Mouse (Mus musculus) kidney, embryonic 15.5 days (tissue): ENCODE measurements at regions not wholly inside any gene's neighbourhood (a gene's known extent, or its start where the extent isn't known, plus 50 kb on each side); places are given as distances from the start of the nearest gene placed in this dataset.

Source experiments
- ATAC-seq: fragments of 200-750 bp; cut with Nextera tagmentation; replicated peaks from 2 replicates; pipeline ENCODE4 v1.8.0; 2017; ENCODE audit warnings: moderate TSS enrichment; ENCODE audit not compliant: low FRiP score
- H3K27ac ChIP-seq: fragments of 300-500 bp; sonication (generic); 2 replicates; pipeline ENCODE4 v1.5.1; 2015; ENCODE audit warnings: mild to moderate bottlenecking, inconsistent platforms
- H3K27me3 ChIP-seq: fragments of 300-500 bp; sonication (generic); 2 replicates; pipeline ENCODE4 v1.6.1; 2015; ENCODE audit warnings: inconsistent platforms
- H3K36me3 ChIP-seq: fragments of 300-500 bp; sonication (generic); 2 replicates; pipeline ENCODE4 v1.6.1; 2015; ENCODE audit warnings: inconsistent platforms
- H3K4me1 ChIP-seq: fragments of 300-500 bp; sonication (generic); 2 replicates; pipeline ENCODE4 v1.6.1; 2015; ENCODE audit warnings: inconsistent platforms
- H3K4me2 ChIP-seq: fragments of 300-500 bp; sonication (generic); 2 replicates; pipeline ENCODE4 v1.6.1; 2015; ENCODE audit warnings: moderate library complexity, mild to moderate bottlenecking, inconsistent platforms
- H3K4me3 ChIP-seq: fragments of 300-500 bp; sonication (generic); replicated peaks from 2 replicates; pipeline ENCODE4 v1.5.1; 2015; ENCODE audit warnings: mild to moderate bottlenecking, inconsistent platforms
- H3K9ac ChIP-seq: fragments of 300-500 bp; sonication (generic); 2 replicates; pipeline ENCODE4 v1.6.1; 2015; ENCODE audit warnings: mild to moderate bottlenecking, inconsistent platforms
- H3K9me3 ChIP-seq: fragments of 300-500 bp; sonication (generic); replicated peaks from 2 replicates; pipeline ENCODE4 v1.6.1; 2016; ENCODE audit warnings: inconsistent platforms
- WGBS: fragments of 180-500 bp; shearing (Covaris S2); methylation state at CpG from one replicate; pipeline ENCODE4 v1.1.7; 2015; ENCODE audit warnings: mixed read lengths; 5-methylcytosine and 5-hydroxymethylcytosine counted together

- ATAC-seq: peak; percentile 64; the same call in 1 of the 2 replicates
- WGBS: 42% methylated on average over 2 of the region's 2 CpGs
- no peaks in the 10 kb centered on the region for H3K36me3 ChIP-seq
- no peak overlapping the region for H3K4me2 ChIP-seq
- H3K9ac ChIP-seq: no peak overlapping the region
- no peak overlapping the region for H3K27ac ChIP-seq
- no peak overlapping the region for H3K4me3 ChIP-seq
- H3K4me1 ChIP-seq: no peaks in the 10 kb centered on the region
- H3K9me3 ChIP-seq: no peaks in the 10 kb centered on the region
- H3K27me3 ChIP-seq: no peaks in the 10 kb centered on the region
Observed at GRCm38 (mm10) chr6:148528611-148529010, 84.4 kb upstream of the Tmtc1 start.

GRCm38 (mm10) chr6:148522893-148523292 lies 78.7 kb upstream of the Tmtc1 start:
- no peak overlapping the region for H3K4me2 ChIP-seq
- ATAC-seq: no peak
- no peak overlapping the region for H3K27ac ChIP-seq
- no peaks in the 10 kb centered on the region for H3K27me3 ChIP-seq
- H3K9me3 ChIP-seq: no peaks in the 10 kb centered on the region
- 37% methylated on average over 1 of the region's 1 CpGs for WGBS
- H3K4me1 ChIP-seq: no peaks in the 10 kb centered on the region
- H3K4me3 ChIP-seq: no peak overlapping the region
- no peaks in the 10 kb centered on the region for H3K36me3 ChIP-seq
- H3K9ac ChIP-seq: no peak overlapping the region

- no peaks in the 10 kb centered on the region for H3K4me1 ChIP-seq
- H3K4me2 ChIP-seq: no peak overlapping the region
- H3K9me3 ChIP-seq: no peaks in the 10 kb centered on the region
- no peaks in the 10 kb centered on the region for H3K27me3 ChIP-seq
- H3K27ac ChIP-seq: no peak overlapping the region
- H3K4me3 ChIP-seq: no peak overlapping the region
- H3K36me3 ChIP-seq: no peaks in the 10 kb centered on the region
- no peak overlapping the region for H3K9ac ChIP-seq
- 88% methylated on average over 2 of the region's 2 CpGs for WGBS
- no peak for ATAC-seq
Observed at GRCm38 (mm10) chr6:148517536-148518245, 73.5 kb upstream of the Tmtc1 start.

- H3K27me3 ChIP-seq: no peaks in the 10 kb centered on the region
- no peaks in the 10 kb centered on the region for H3K36me3 ChIP-seq
- no peaks in the 10 kb centered on the region for H3K9me3 ChIP-seq
- no peak overlapping the region for H3K9ac ChIP-seq
- no peak for ATAC-seq
- H3K4me3 ChIP-seq: no peak overlapping the region
- H3K27ac ChIP-seq: no peak overlapping the region
- no peak overlapping the region for H3K4me2 ChIP-seq
- WGBS: 77% methylated on average over 4 of the region's 4 CpGs
- H3K4me1 ChIP-seq: no peaks in the 10 kb centered on the region
Observed at GRCm38 (mm10) chr6:148516654-148517053, 72.5 kb upstream of the Tmtc1 start.

GRCm38 (mm10) chr6:148515105-148515504 lies 70.9 kb upstream of the Tmtc1 start:
- Histone ChIP-seq H3K4me3 (no peak overlapping the region), H3K4me2 (no peak overlapping the region), H3K4me1 (no peaks in the 10 kb centered on the region), H3K9ac (no peak overlapping the region), H3K9me3 (no peaks in the 10 kb centered on the region), H3K27me3 (no peaks in the 10 kb centered on the region), H3K27ac (no peak overlapping the region), H3K36me3 (no peaks in the 10 kb centered on the region)
- WGBS: 88% methylated on average over 6 of the region's 6 CpGs
- ATAC-seq: no peak

- ATAC-seq: no peak
- no peaks in the 10 kb centered on the region for H3K36me3 ChIP-seq
- no peak overlapping the region for H3K27ac ChIP-seq
- H3K4me2 ChIP-seq: no peak overlapping the region
- no peak overlapping the region for H3K9ac ChIP-seq
- H3K4me1 ChIP-seq: no peaks in the 10 kb centered on the region
- WGBS: 90% methylated on average over 1 of the region's 1 CpGs
- no peaks in the 10 kb centered on the region for H3K27me3 ChIP-seq
- H3K9me3 ChIP-seq: no peaks in the 10 kb centered on the region
- no peak overlapping the region for H3K4me3 ChIP-seq
Observed at GRCm38 (mm10) chr6:148514645-148515044, 70.5 kb upstream of the Tmtc1 start.

- Histone ChIP-seq H3K4me2 (no peak overlapping the region), H3K9ac (no peak overlapping the region), H3K27ac (no peak overlapping the region), H3K4me3 (no peak overlapping the region), H3K36me3 (no peaks in the 10 kb centered on the region), H3K27me3 (no peaks in the 10 kb centered on the region), H3K4me1 (no peaks in the 10 kb centered on the region), H3K9me3 (no peaks in the 10 kb centered on the region)
- 80% methylated on average over 6 of the region's 6 CpGs for WGBS
- ATAC-seq: no peak
Observed at GRCm38 (mm10) chr6:148514124-148514523, 69.9 kb upstream of the Tmtc1 start.

GRCm38 (mm10) chr6:148513134-148513533 lies 68.9 kb upstream of the Tmtc1 start:
- Histone ChIP-seq H3K4me2 (no peak overlapping the region), H3K36me3 (no peaks in the 10 kb centered on the region), H3K9me3 (no peaks in the 10 kb centered on the region), H3K27me3 (no peaks in the 10 kb centered on the region), H3K9ac (no peak overlapping the region), H3K4me1 (no peaks in the 10 kb centered on the region), H3K4me3 (no peak overlapping the region), H3K27ac (no peak overlapping the region)
- ATAC-seq: 0 out of 2 replicates have a peak, but pooled peaks have one; percentile 36
- WGBS: 27% methylated on average over 2 of the region's 2 CpGs

- H3K4me1 ChIP-seq: 0 out of 2 replicates have a peak, but pooled peaks cover 3% of the 10 kb centered on the region
- H3K4me3 ChIP-seq: no peak overlapping the region
- 90% methylated on average over 2 of the region's 2 CpGs for WGBS
- H3K4me2 ChIP-seq: no peak overlapping the region
- no peaks in the 10 kb centered on the region for H3K9me3 ChIP-seq
- H3K27me3 ChIP-seq: no peaks in the 10 kb centered on the region
- H3K36me3 ChIP-seq: no peaks in the 10 kb centered on the region
- no peak overlapping the region for H3K9ac ChIP-seq
- no peak for ATAC-seq
- no peak overlapping the region for H3K27ac ChIP-seq
Observed at GRCm38 (mm10) chr6:148505325-148505724, 61.1 kb upstream of the Tmtc1 start.

GRCm38 (mm10) chr6:148500251-148501179 lies 56.3 kb upstream of the Tmtc1 start:
- Histone ChIP-seq H3K36me3 (no peaks in the 10 kb centered on the region), H3K4me2 (no peak overlapping the region), H3K4me3 (no peak overlapping the region), H3K27me3 (no peaks in the 10 kb centered on the region), H3K4me1 (0 out of 2 replicates have a peak, but pooled peaks cover 3% of the 10 kb centered on the region), H3K9me3 (no peaks in the 10 kb centered on the region), H3K27ac (no peak overlapping the region), H3K9ac (no peak overlapping the region)
- WGBS: 33% methylated on average over 9 of the region's 9 CpGs
- ATAC-seq: no peak
